Mouse (Mus musculus) C2C12 (cell line): ENCODE results near the gene Tldc2. TPM values are rescaled to one million over a fixed set of nuclear protein-coding genes. Genes with fewer than 3 reads are reported as not detected.

ENCODE experiments used
- H3K27me3 ChIP-seq: one replicate; pipeline ENCODE4 v1.6.1; 2011; ENCODE audit not compliant: control insufficient read depth, insufficient read depth, insufficient read length
- H3K36me3 ChIP-seq: one replicate; pipeline ENCODE4 v1.6.1; 2011; ENCODE audit not compliant: control insufficient read depth, insufficient read depth
- H3K4me3 ChIP-seq: one replicate; pipeline ENCODE4 v1.5.1; 2011; ENCODE audit warnings: mild to moderate bottlenecking, control low read depth; ENCODE audit not compliant: poor library complexity, insufficient read depth, severe bottlenecking
- H3K79me2 ChIP-seq: one replicate; pipeline ENCODE4 v1.6.1; 2011; ENCODE audit not compliant: control insufficient read depth, insufficient read depth
- H3K79me3 ChIP-seq: one replicate; pipeline ENCODE4 v1.6.1; 2011; ENCODE audit warnings: low read depth, control low read depth
- H3ac ChIP-seq: one replicate; pipeline ENCODE3; 2011; ENCODE audit warnings: low read depth; ENCODE audit not compliant: control insufficient read depth, insufficient read length
- CEBPB ChIP-seq: IDR thresholded peaks from one replicate; pipeline ENCODE4 v1.6.1; 2011; ENCODE audit warnings: low read depth, mild to moderate bottlenecking, control low read depth, moderate library complexity
- CTCF ChIP-seq: IDR thresholded peaks from one replicate; pipeline ENCODE4 v1.5.1; 2011; ENCODE audit not compliant: control insufficient read depth, insufficient read depth, insufficient read length
- FOSL1 ChIP-seq: IDR thresholded peaks from one replicate; pipeline ENCODE4 v1.8.0; 2011; ENCODE audit warnings: mild to moderate bottlenecking, low read length; ENCODE audit not compliant: poor library complexity, insufficient read depth, severe bottlenecking
- MAX ChIP-seq: IDR thresholded peaks from one replicate; pipeline ENCODE4 v1.6.1; 2011; ENCODE audit warnings: mild to moderate bottlenecking, control low read depth
- MYOD1 ChIP-seq: IDR thresholded peaks from one replicate; pipeline ENCODE4 v1.6.1; 2011; ENCODE audit warnings: low read depth; ENCODE audit not compliant: control insufficient read depth, insufficient read length
- MYOG ChIP-seq: IDR thresholded peaks from one replicate; pipeline ENCODE4 v1.6.1; 2011; ENCODE audit not compliant: control insufficient read depth, insufficient read length; ENCODE audit errors: extremely low read depth
- USF1 ChIP-seq: IDR thresholded peaks from one replicate; pipeline ENCODE4 v1.6.1; 2011; ENCODE audit warnings: low read depth, mild to moderate bottlenecking, control low read depth, moderate library complexity
- polyA plus RNA-seq: library from polyadenylated mRNA; unstranded; fragments of >200 nt; fragmentation: generic; extraction: Trizol; gene quantifications from one replicate; pipeline ENCODE4 v1.2.1, GENCODE M21; 2012; ENCODE audit warnings: missing spikeins

The Tldc2 gene
- polyA plus RNA-seq, 1 experiment: not detected

- Histone ChIP-seq H3ac (no peak overlapping the region), H3K4me3 (no peak overlapping the region), H3K79me3 (no peaks in the 10 kb centered on the region), H3K27me3 (no peaks in the 10 kb centered on the region), H3K79me2 (no peaks in the 10 kb centered on the region), H3K36me3 (peaks cover 46% of the 10 kb centered on the region)
- TF ChIP-seq FOSL1 (no peak), CTCF (no peak), MYOG (no peak), CEBPB (no peak), MAX (no peak), USF1 (no peak)
Measured at GRCm38 (mm10) chr2:157102256-157102655, 15.4 kb downstream of the Tldc2 start.

DNA sequence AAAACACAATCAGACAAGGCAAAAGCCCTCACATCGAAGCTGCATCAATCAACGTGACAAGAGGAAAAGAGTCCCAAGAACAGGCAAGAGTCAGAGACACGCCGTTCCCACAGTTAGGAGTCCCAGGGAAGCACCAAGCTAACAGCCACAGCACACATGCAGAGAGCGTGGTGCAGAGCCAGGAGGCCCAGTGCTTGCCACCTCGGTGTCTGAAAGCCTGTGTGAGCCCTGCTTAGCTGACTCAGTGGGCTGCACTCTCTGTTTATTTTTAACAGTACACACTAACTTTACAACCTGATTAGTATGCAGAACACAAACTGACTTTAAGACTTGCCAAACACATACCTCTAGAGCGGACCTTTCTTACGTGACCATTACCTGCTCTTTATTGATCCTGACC, 17.6 kb downstream of the Tldc2 start:
- TF ChIP-seq CEBPB (no peak), FOSL1 (no peak), CTCF (no peak), USF1 (no peak), MYOG (no peak), MYOD1 (no peak), MAX (no peak)
- H3K27me3 ChIP-seq: no peaks in the 10 kb centered on the region
- H3K79me2 ChIP-seq: no peaks in the 10 kb centered on the region
- peaks cover 65% of the 10 kb centered on the region for H3K36me3 ChIP-seq
- no peak overlapping the region for H3K4me3 ChIP-seq
- H3ac ChIP-seq: no peak overlapping the region
- H3K79me3 ChIP-seq: no peaks in the 10 kb centered on the region

DNA sequence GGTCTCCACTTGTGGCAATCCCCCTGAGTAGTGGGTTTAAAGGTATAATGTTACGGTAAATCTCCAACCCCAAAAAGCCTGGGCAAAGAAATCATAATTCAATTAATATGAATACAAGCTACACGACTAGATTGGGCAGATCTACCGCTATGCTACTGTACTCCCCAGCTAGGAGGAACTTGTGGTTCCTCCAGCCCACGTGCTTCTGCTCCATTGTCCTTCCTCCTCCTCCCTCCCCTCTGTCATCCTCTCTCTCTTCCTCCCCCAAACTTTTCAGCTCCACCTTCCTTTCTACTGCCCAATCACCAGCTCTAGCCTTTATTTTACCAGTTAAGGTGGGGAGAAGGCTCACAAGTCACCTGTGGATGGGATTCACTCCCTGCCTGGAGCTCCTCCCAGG, 21.4 kb downstream of the Tldc2 start:
- Histone ChIP-seq H3K36me3 (peaks cover 68% of the 10 kb centered on the region), H3ac (no peak overlapping the region), H3K4me3 (no peak overlapping the region), H3K79me2 (no peaks in the 10 kb centered on the region), H3K27me3 (no peaks in the 10 kb centered on the region), H3K79me3 (no peaks in the 10 kb centered on the region)
- TF ChIP-seq MYOG (no peak), CTCF (no peak), FOSL1 (no peak), USF1 (no peak), MYOD1 (no peak)

DNA sequence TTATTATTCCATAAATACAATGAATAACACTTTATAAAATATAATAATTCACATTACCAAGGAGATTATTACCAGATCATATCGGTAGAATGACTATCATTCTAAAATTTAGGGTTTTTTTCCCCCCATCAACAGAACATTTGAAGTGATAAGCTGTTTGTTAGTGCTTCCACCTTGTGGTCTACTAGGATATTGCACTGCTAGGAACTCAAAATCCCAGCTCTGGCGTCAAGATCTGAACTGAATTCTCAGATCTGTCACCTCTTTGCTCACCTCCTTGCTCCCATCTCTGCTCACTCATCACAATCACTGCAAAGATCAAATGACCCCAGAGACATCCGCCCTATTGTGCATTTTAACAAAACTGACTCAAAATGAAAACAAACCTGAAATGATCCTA, 30.1 kb downstream of the Tldc2 start:
- H3K36me3 ChIP-seq: peaks cover 75% of the 10 kb centered on the region

DNA sequence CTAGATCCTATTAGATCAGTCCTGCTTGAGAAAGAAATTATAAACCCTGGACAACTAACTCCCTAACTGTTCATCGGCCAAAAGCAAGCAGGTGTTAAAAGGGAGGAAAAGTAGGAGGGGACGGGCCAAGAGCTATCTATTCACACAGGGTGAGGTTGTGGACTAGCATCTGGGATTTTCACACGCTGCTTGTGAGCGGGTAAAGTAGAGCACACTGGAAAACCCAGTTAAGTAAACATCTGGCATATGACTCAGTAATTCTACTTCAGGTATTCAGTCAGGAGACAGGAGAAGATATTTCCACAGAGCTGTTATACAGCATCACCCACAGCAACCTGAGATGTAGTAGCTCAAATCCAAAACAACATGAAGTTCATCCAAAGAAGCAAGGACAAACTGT, 31.7 kb downstream of the Tldc2 start:
- Histone ChIP-seq H3K4me3 (no peak overlapping the region), H3K79me2 (no peaks in the 10 kb centered on the region), H3K27me3 (no peaks in the 10 kb centered on the region), H3K79me3 (no peaks in the 10 kb centered on the region), H3ac (no peak overlapping the region), H3K36me3 (peaks cover 74% of the 10 kb centered on the region)
- TF ChIP-seq MYOG (no peak), USF1 (no peak), MAX (no peak), CEBPB (no peak)

More for the DNA sequence above, 30.1 kb downstream of the Tldc2 start:
- no peaks in the 10 kb centered on the region for H3K79me3 ChIP-seq
- no peak overlapping the region for H3ac ChIP-seq
- no peaks in the 10 kb centered on the region for H3K79me2 ChIP-seq
- TF ChIP-seq FOSL1: no peak
- TF ChIP-seq MAX: no peak
- no peak for TF ChIP-seq MYOD1
- TF ChIP-seq MYOG: no peak
- no peak for TF ChIP-seq CTCF
- no peak for TF ChIP-seq USF1
- no peak for TF ChIP-seq CEBPB
- H3K4me3 ChIP-seq: no peak overlapping the region
- no peaks in the 10 kb centered on the region for H3K27me3 ChIP-seq

DNA sequence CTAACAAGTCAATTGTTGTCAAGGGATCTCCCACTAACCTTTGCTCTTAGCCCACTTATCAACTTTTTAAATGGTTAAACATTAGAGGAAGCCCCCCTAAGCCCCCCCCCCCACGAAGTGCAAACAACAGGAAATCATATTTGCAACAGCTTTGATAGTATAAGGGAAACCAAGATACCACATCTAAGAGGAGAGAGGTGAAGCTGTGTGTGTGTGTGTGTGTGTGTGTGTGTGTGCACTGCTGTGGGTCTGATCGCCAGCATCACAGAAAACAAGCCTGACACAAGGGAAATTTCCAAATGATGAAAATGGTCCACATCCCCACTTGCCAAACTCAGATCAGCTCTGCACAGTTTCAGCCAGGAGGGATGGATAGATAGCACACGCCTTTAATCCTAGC, 32.2 kb downstream of the Tldc2 start:
- Histone ChIP-seq H3K79me3 (no peaks in the 10 kb centered on the region), H3K36me3 (peaks cover 68% of the 10 kb centered on the region), H3K27me3 (no peaks in the 10 kb centered on the region), H3ac (no peak overlapping the region), H3K4me3 (no peak overlapping the region), H3K79me2 (no peaks in the 10 kb centered on the region)
- TF ChIP-seq FOSL1 (no peak), CEBPB (no peak), MAX (no peak), MYOG (no peak), MYOD1 (no peak), CTCF (no peak), USF1 (no peak)
